Mouse (Mus musculus) lung, postnatal 0 days (tissue): ENCODE measurements around the gene Wdfy4. TPM values are rescaled to one million over a fixed set of nuclear protein-coding genes. Genes with fewer than 3 reads are reported as not detected.
A peak's percentile ranks its signal among the peaks of the same experiment; 100 is the strongest.

Experiments used
- ATAC-seq: fragments of 200-750 bp; cut with Nextera tagmentation; 2 replicates; pipeline ENCODE4 v1.8.0; 2017; ENCODE audit warnings: moderate library complexity
- DNase-seq: peaks from one replicate; pipeline ENCODE4 v3.0.0-alpha.2; 2016; ENCODE audit warnings: low spot score
- H3K27ac ChIP-seq: fragments of 300-500 bp; sonication (generic); 2 replicates; pipeline ENCODE4 v1.5.1; 2014; ENCODE audit warnings: antibody characterized with exemption, mild to moderate bottlenecking, low read length, mixed read lengths
- H3K27me3 ChIP-seq: fragments of 300-500 bp; sonication (generic); replicated peaks from 2 replicates; pipeline ENCODE4 v1.6.1; 2014; ENCODE audit warnings: low read length, mixed read lengths; ENCODE audit not compliant: insufficient read depth
- H3K36me3 ChIP-seq: fragments of 300-500 bp; sonication (generic); 2 replicates; pipeline ENCODE4 v1.6.1; 2014; ENCODE audit warnings: low read length, mixed read lengths; ENCODE audit not compliant: insufficient read depth
- H3K4me1 ChIP-seq: fragments of 300-500 bp; sonication (generic); 2 replicates; pipeline ENCODE4 v1.6.1; 2014; ENCODE audit warnings: antibody characterized with exemption, low read depth, low read length, mixed read lengths; ENCODE audit not compliant: insufficient read depth
- H3K4me2 ChIP-seq: fragments of 300-500 bp; sonication (generic); replicated peaks from 2 replicates; pipeline ENCODE4 v1.6.1; 2014; ENCODE audit warnings: low read depth, mild to moderate bottlenecking, low read length, moderate library complexity, mixed read lengths
- H3K4me3 ChIP-seq: fragments of 300-500 bp; sonication (generic); 2 replicates; pipeline ENCODE4 v1.5.1; 2014; ENCODE audit warnings: low read depth, low read length
- H3K9ac ChIP-seq: fragments of 300-500 bp; sonication (generic); replicated peaks from 2 replicates; pipeline ENCODE4 v1.6.1; 2014; ENCODE audit warnings: low read depth, mild to moderate bottlenecking
- H3K9me3 ChIP-seq: fragments of 300-500 bp; sonication (generic); 2 replicates; pipeline ENCODE4 v1.6.1; 2016; ENCODE audit warnings: low read length, mixed read lengths
- CTCF ChIP-seq: IDR thresholded peaks from 2 replicates; pipeline ENCODE4 v1.5.1; 2016; ENCODE audit warnings: antibody characterized with exemption, mild to moderate bottlenecking
- EP300 ChIP-seq: IDR thresholded peaks from 2 replicates; pipeline ENCODE4 v1.6.1; 2016; ENCODE audit warnings: antibody characterized with exemption, mild to moderate bottlenecking, control low read depth
- WGBS: fragments of 180-500 bp; shearing (Covaris S2); extraction: QIAGEN DNeasy Blood & Tissue Kit; methylation state at CpG from one replicate; pipeline ENCODE4 v1.1.7; 2014; 5-methylcytosine and 5-hydroxymethylcytosine counted together
- polyA plus RNA-seq: library from polyadenylated mRNA; unstranded; fragments of >200 nt; fragmentation: Nextera tagmentation; extraction: Ambion mirVana; gene quantifications from 2 replicates; pipeline ENCODE4 v1.2.1, GENCODE M21; 2015

The Wdfy4 gene
- polyA plus RNA-seq, 1 experiment from 2014 or later, result 0.98 TPM

DNA sequence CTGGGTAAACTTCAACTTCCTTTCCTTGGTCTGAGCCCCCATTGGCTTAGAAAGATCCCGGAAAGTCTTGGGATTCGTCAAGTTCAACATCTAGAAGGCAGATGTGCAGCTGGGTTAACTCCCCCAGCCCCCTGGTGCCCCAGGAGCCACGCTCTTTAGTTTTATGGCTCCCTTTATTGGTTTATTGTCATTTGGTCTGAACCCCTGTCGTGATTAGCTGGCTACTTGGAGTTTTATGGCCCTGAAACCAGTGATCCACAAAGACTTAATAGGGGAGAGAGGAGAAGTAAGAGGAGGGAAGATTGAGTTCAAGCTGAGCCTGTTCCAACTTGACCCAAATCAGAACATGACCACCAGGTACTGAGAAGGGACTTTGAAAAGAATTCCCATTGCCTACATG is 198.6 kb downstream of the Wdfy4 start:
- H3K36me3 ChIP-seq, result no peaks in the 10 kb centered on the region
- no peak overlapping the region for H3K9ac ChIP-seq
- TF ChIP-seq CTCF (no peak), EP300 (no peak)
- H3K4me2 ChIP-seq, result no peak overlapping the region
- H3K27me3 ChIP-seq, result no peaks in the 10 kb centered on the region
- DNase-seq, result no peak
- no peak for ATAC-seq
- H3K9me3 ChIP-seq, result no peaks in the 10 kb centered on the region
- no peak overlapping the region for H3K4me3 ChIP-seq
- no peak overlapping the region for H3K27ac ChIP-seq
- no peaks in the 10 kb centered on the region for H3K4me1 ChIP-seq
- 68% methylated on average over 4 of the region's 4 CpGs for WGBS

DNA sequence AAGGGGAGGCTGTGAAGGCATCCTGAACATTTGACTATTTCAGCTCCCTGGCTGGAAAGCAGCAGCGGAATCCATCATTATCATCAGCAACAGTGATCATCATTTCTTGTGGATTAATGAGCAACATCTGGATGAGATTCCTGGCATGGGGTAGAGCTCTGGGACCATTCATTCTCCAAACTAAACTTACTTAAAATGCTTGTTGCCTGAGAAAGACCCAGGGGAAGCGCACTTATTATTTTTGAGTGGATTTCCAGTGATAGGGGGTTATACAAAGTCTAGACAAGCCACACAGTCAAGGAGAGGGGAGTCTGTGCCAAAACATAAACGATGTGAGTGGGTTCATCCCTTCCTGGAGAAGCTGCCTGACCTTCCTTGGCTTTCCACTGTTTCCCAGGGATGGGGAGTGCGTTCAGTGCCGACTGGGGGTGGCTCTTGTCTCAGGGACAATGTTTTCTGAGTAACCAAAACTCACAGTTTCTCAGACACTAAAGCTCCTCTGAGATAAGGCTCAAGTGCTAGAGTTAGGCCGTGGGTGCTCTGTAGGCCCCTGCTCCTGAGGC is 201.1 kb downstream of the Wdfy4 start:
- DNase-seq, result no peak
- H3K9me3 ChIP-seq, result no peaks in the 10 kb centered on the region
- H3K27ac ChIP-seq, result no peak overlapping the region

DNA sequence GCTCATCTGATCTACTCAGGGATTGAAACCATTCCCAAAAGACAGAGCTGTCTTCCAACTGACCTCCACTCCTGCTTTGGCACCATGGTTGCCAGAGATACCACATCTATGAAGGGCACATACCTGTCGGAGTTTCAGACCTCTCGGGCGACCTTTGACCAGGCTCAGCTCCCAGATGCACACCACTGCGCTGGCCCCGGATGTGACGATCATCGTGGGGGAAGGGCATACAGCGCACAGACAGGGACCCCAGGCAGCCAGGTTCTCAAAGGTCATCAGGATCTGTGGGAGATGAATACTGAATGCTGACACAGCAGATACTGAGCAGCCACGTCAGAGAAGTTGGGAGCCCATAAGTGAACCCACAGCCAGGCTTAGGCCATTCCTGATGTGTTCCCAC is 214.6 kb downstream of the Wdfy4 start:
- Histone ChIP-seq H3K27ac (no peak overlapping the region), H3K4me3 (no peak overlapping the region), H3K36me3 (no peaks in the 10 kb centered on the region), H3K9ac (no peak overlapping the region), H3K27me3 (no peaks in the 10 kb centered on the region), H3K9me3 (no peaks in the 10 kb centered on the region), H3K4me1 (no peaks in the 10 kb centered on the region), H3K4me2 (no peak overlapping the region)
- ATAC-seq, result no peak
- 68% methylated on average over 9 of the region's 9 CpGs for WGBS
- TF ChIP-seq CTCF (no peak), EP300 (no peak)
- no peak for DNase-seq

More for the DNA sequence above, 201.1 kb downstream of the Wdfy4 start:
- no peak overlapping the region for H3K4me2 ChIP-seq
- H3K4me3 ChIP-seq, result no peak overlapping the region
- no peak overlapping the region for H3K9ac ChIP-seq
- no peaks in the 10 kb centered on the region for H3K4me1 ChIP-seq
- ATAC-seq, result no peak
- no peaks in the 10 kb centered on the region for H3K36me3 ChIP-seq
- no peaks in the 10 kb centered on the region for H3K27me3 ChIP-seq
- TF ChIP-seq EP300, result no peak
- 42% methylated on average over 6 of the region's 6 CpGs for WGBS

DNA sequence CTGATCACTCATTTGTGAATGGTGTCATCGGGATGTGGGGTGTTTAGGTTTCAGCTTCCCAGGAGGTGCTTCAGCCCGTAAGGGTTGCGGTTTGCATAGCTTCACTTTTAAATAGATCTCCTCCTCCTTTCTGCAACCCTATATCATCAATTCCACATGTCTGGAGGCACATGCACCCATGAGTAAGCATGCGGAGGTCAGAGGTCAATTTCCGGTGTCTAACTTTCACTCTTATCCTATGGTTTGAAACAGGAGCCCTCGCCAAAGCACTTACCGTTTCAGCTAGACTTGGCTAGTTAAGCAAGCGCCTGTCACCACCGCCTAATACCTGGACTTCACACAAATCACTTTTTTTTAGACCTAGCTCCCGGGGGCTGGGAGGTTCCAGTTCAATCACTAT is 220.6 kb downstream of the Wdfy4 start:
- Histone ChIP-seq H3K27me3 (no peaks in the 10 kb centered on the region), H3K4me1 (peaks cover 8% of the 10 kb centered on the region; the same call in 1 of the 2 replicates), H3K36me3 (no peaks in the 10 kb centered on the region), H3K4me2 (no peak overlapping the region), H3K27ac (no peak overlapping the region), H3K9me3 (no peaks in the 10 kb centered on the region), H3K9ac (no peak overlapping the region), H3K4me3 (no peak overlapping the region)
- no peak for TF ChIP-seq EP300
- no peak for TF ChIP-seq CTCF
- ATAC-seq (no peak), DNase-seq (no peak)
- WGBS, result 75% methylated on average over 10 of the region's 10 CpGs

DNA sequence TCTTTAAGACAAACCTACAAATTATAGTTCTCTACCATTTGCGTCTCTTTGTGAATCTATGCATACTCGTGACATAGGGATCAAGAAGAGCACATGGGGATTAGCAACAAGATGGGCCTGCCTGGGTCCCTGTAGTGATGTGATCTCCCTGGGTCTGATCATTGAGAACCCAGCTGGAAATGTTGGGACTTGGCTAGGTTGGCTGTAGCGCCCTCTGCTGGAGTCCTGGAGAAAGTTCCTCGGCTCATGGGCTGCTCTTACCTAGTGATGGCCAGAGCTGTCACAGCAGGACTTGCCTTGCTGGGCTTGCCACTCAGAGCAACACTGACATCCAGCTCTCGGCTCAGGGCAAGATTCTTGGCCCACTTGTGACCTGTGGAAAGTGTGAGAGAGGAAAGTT is 224.8 kb downstream of the Wdfy4 start:
- WGBS, result 38% methylated on average over 5 of the region's 5 CpGs
- peak; percentile 73 for DNase-seq
- Histone ChIP-seq H3K4me1 (peaks cover 8% of the 10 kb centered on the region; the same call in 1 of the 2 replicates), H3K27ac (no peak overlapping the region), H3K4me3 (no peak overlapping the region), H3K27me3 (no peaks in the 10 kb centered on the region), H3K4me2 (no peak overlapping the region), H3K9ac (no peak overlapping the region), H3K9me3 (no peaks in the 10 kb centered on the region), H3K36me3 (no peaks in the 10 kb centered on the region)
- TF ChIP-seq CTCF (peak; percentile 86), EP300 (no peak)
- 0 out of 2 replicates have a peak, but pooled peaks have one; percentile 23 for ATAC-seq

DNA sequence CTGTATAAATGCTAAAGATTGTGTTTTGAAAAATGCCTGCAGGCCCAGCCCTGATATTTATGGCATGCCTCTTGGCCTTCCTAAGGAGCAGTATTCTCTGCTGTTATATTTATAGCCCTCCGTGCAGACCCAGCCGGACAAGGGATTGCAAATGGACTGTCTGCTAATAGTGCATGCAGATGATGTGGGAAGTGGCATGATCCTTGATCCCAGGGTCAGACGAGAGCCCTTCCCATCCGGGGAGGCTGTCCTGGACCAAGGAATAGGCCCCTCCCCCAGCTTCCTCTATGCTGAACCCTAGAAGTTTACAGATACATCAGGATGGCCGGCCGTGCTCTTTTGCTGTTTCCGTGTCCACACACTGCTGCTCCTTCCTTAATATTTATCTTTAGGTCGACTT is 226.6 kb downstream of the Wdfy4 start:
- ATAC-seq (peak; percentile 29; the same call in 1 of the 2 replicates), DNase-seq (peak; percentile 35)
- Histone ChIP-seq H3K27ac (no peak overlapping the region), H3K36me3 (no peaks in the 10 kb centered on the region), H3K9me3 (no peaks in the 10 kb centered on the region), H3K4me3 (no peak overlapping the region), H3K4me2 (no peak overlapping the region), H3K4me1 (peaks cover 8% of the 10 kb centered on the region; the same call in 1 of the 2 replicates), H3K9ac (no peak overlapping the region), H3K27me3 (no peaks in the 10 kb centered on the region)
- TF ChIP-seq EP300 (no peak), CTCF (no peak)
- 45% methylated on average over 8 of the region's 8 CpGs for WGBS

DNA sequence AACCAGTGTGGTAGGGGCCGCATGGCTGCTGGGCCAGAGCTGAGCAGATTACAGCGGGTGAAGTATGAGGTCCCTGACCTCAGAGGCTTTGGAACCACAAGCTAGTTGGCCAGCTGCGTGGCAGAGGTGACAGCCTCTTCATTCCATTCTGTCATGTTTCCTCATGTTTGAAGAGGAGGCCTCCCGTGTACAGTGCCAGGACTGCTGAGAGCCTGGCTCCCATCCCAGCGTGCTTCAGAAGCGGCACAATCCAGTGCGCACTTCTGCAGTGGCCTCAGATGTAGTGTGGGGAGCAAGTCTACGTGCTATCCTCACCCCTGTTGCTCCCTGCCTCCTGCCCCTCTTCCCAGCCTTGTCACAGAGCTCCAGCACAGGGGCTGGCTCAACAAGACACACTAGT is 228.8 kb downstream of the Wdfy4 start:
- Histone ChIP-seq H3K9ac (no peak overlapping the region), H3K9me3 (no peaks in the 10 kb centered on the region), H3K4me2 (no peak overlapping the region), H3K27ac (no peak overlapping the region), H3K36me3 (no peaks in the 10 kb centered on the region), H3K27me3 (no peaks in the 10 kb centered on the region), H3K4me1 (no peaks in the 10 kb centered on the region; the same call in 1 of the 2 replicates), H3K4me3 (no peak overlapping the region)
- ATAC-seq (peak; percentile 79), DNase-seq (peak; percentile 79)
- no peak for TF ChIP-seq EP300
- TF ChIP-seq CTCF, result no peak
- WGBS, result 29% methylated on average over 8 of the region's 8 CpGs
